Mouse (Mus musculus): ENCODE results near the gene Gm13696. TPM values are rescaled to one million over a fixed set of nuclear protein-coding genes. Genes with fewer than 3 reads are reported as not detected.
"Not testable (repeated sequence)": the region's sequence is repeated elsewhere in the genome, so short reads cannot be mapped to it uniquely, and the experiment has no call there.

Gene Gm13696
- polyA plus RNA-seq, 1 experiment = not detected

- 0 out of 2 replicates have a peak, but pooled peaks cover 3% of the 10 kb centered on the region for H3K4me1 ChIP-seq (ENCODE audit: control insufficient read depth, insufficient read depth, insufficient read length, low read length)
- H3K27ac ChIP-seq (replicated peaks; ENCODE audit: low read depth, low read length) = no peak overlapping the region
- no peak overlapping the region for H3K4me3 ChIP-seq (ENCODE audit: insufficient read depth, low read depth, low read length)
Observed at GRCm38 (mm10) chr2:84014572-84014971, 41.6 kb downstream of the Gm13696 start.

- H3K4me1 ChIP-seq (ENCODE audit: control insufficient read depth, insufficient read depth, insufficient read length, low read length); H3K27ac ChIP-seq (replicated peaks; ENCODE audit: low read depth, low read length); H3K4me3 ChIP-seq (ENCODE audit: insufficient read depth, low read depth, low read length): not testable (repeated sequence)
Observed at GRCm38 (mm10) chr2:84016291-84016690, 43.4 kb downstream of the Gm13696 start.

GRCm38 (mm10) chr2:84018330-84018729 is 45.4 kb downstream of the Gm13696 start:
- Histone ChIP-seq H3K4me3 (ENCODE audit: insufficient read depth, low read depth, low read length) (no peak overlapping the region), H3K4me1 (ENCODE audit: control insufficient read depth, insufficient read depth, insufficient read length, low read length) (peaks cover 8% of the 10 kb centered on the region; the same call in 1 of the 2 replicates), H3K27ac (replicated peaks; ENCODE audit: low read depth, low read length) (no peak overlapping the region)

GRCm38 (mm10) chr2:84019519-84020305 is 46.8 kb downstream of the Gm13696 start:
- peaks cover 8% of the 10 kb centered on the region; the same call in 1 of the 2 replicates for H3K4me1 ChIP-seq (ENCODE audit: control insufficient read depth, insufficient read depth, insufficient read length, low read length)
- no peak overlapping the region for H3K4me3 ChIP-seq (ENCODE audit: insufficient read depth, low read depth, low read length)
- no peak overlapping the region for H3K27ac ChIP-seq (replicated peaks; ENCODE audit: low read depth, low read length)

GRCm38 (mm10) chr2:84021930-84022329 is 49.0 kb downstream of the Gm13696 start:
- H3K4me1 ChIP-seq (ENCODE audit: control insufficient read depth, insufficient read depth, insufficient read length, low read length) = peaks cover 8% of the 10 kb centered on the region; the same call in 1 of the 2 replicates
- no peak overlapping the region for H3K27ac ChIP-seq (replicated peaks; ENCODE audit: low read depth, low read length)
- H3K4me3 ChIP-seq (ENCODE audit: insufficient read depth, low read depth, low read length) = no peak overlapping the region

- H3K4me1 ChIP-seq (ENCODE audit: control insufficient read depth, insufficient read depth, insufficient read length, low read length) = peaks cover 8% of the 10 kb centered on the region; the same call in 1 of the 2 replicates
- H3K27ac ChIP-seq (replicated peaks; ENCODE audit: low read depth, low read length) = peak overlapping the region; percentile 40; the same call in 1 of the 2 replicates
- H3K4me3 ChIP-seq (ENCODE audit: insufficient read depth, low read depth, low read length) = no peak overlapping the region
Observed at GRCm38 (mm10) chr2:84022905-84023304, 50.0 kb downstream of the Gm13696 start.

GRCm38 (mm10) chr2:84023319-84023718 is 50.4 kb downstream of the Gm13696 start:
- Histone ChIP-seq H3K4me1 (ENCODE audit: control insufficient read depth, insufficient read depth, insufficient read length, low read length) (peaks cover 8% of the 10 kb centered on the region; the same call in 1 of the 2 replicates), H3K4me3 (ENCODE audit: insufficient read depth, low read depth, low read length) (no peak overlapping the region), H3K27ac (replicated peaks; ENCODE audit: low read depth, low read length) (peak overlapping the region; percentile 40; the same call in 1 of the 2 replicates)

Other genes starting within 250 kb of the Gm13696 start
- 25.3 and 29.7 TPM in 2 replicates for gene Itgav, start 248.7 kb upstream of the Gm13696 start, polyA plus RNA-seq (2012; ENCODE audit: insufficient read depth, insufficient read length, missing spikeins)
- gene Fam171b, start 160.5 kb upstream of the Gm13696 start, polyA plus RNA-seq (2012; ENCODE audit: insufficient read depth, insufficient read length, missing spikeins) = 0.21 and 0.55 TPM in 2 replicates
- gene Zswim2, start 31.9 kb upstream of the Gm13696 start, polyA plus RNA-seq (2012; ENCODE audit: insufficient read depth, insufficient read length, missing spikeins) = not detected in 2 replicates
- not detected in 2 replicates for gene Gm13698, start 17.4 kb upstream of the Gm13696 start, polyA plus RNA-seq (2012; ENCODE audit: insufficient read depth, insufficient read length, missing spikeins)
- gene Gm13693, start 11.6 kb upstream of the Gm13696 start, polyA plus RNA-seq (2012; ENCODE audit: insufficient read depth, insufficient read length, missing spikeins) = not detected in 2 replicates
- gene Gm13695, start 5.8 kb upstream of the Gm13696 start, polyA plus RNA-seq (2012; ENCODE audit: insufficient read depth, insufficient read length, missing spikeins) = 0.67 TPM in 1 of 2 replicates, not detected in the other
- gene Gm13694, start 5.8 kb downstream of the Gm13696 start, polyA plus RNA-seq (2012; ENCODE audit: insufficient read depth, insufficient read length, missing spikeins) = not detected in 2 replicates
- not detected in 2 replicates for gene Gm13697, start 11.6 kb downstream of the Gm13696 start, polyA plus RNA-seq (2012; ENCODE audit: insufficient read depth, insufficient read length, missing spikeins)
- gene Gm13691, start 17.4 kb downstream of the Gm13696 start, polyA plus RNA-seq (2012; ENCODE audit: insufficient read depth, insufficient read length, missing spikeins) = not detected in 2 replicates

All from brown adipose tissue, adult 24 weeks (tissue).